Mouse (Mus musculus): ENCODE data around the gene Pitpnm2. TPM values are rescaled to one million over a fixed set of nuclear protein-coding genes. Genes with fewer than 3 reads are reported as not detected.

The Pitpnm2 gene
- polyA plus RNA-seq, 1 experiment from 2014 or later: 6.2 TPM

DNA sequence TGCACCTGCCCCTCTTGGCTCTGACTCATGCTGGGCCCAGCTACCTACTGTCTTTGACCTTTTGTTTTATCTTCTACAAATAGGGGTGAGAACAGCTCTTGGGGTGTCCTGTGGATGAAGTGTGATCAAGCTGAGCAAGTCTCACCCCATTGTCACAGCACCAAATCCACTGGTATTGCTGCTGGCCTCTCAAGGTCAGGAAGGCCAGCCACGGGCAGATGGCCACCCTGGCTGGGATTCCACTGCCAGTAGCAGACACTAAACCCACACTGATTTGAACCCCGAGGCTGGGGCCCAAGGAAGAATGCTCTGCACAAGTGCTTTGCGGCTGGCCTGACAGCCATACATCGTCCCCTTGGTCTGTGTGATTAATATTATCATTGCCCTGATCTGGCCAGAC lies 91.3 kb downstream of the Pitpnm2 start:
- Histone ChIP-seq H3K27me3 (replicated peaks; ENCODE audit: control insufficient read depth, insufficient read depth, low read length) (no peaks in the 10 kb centered on the region), H3K27ac (ENCODE audit: low read depth) (no peak overlapping the region), H3K9me3 (ENCODE audit: control insufficient read depth, low read length) (no peaks in the 10 kb centered on the region), H3K4me2 (ENCODE audit: low read length) (no peak overlapping the region), H3K36me3 (ENCODE audit: control insufficient read depth, insufficient read depth, low read length) (no peaks in the 10 kb centered on the region), H3K4me3 (ENCODE audit: low read depth, low read length) (no peak overlapping the region), H3K9ac (ENCODE audit: low read length) (no peak overlapping the region), H3K4me1 (replicated peaks; ENCODE audit: control insufficient read depth, insufficient read depth, low read length) (peaks cover 22% of the 10 kb centered on the region)
- WGBS: 59% methylated on average over 4 of the region's 4 CpGs
- DNase-seq (ENCODE audit: low spot score) (no peak), ATAC-seq (replicated peaks; ENCODE audit: low FRiP score, low TSS enrichment, low read depth) (no peak)

DNA sequence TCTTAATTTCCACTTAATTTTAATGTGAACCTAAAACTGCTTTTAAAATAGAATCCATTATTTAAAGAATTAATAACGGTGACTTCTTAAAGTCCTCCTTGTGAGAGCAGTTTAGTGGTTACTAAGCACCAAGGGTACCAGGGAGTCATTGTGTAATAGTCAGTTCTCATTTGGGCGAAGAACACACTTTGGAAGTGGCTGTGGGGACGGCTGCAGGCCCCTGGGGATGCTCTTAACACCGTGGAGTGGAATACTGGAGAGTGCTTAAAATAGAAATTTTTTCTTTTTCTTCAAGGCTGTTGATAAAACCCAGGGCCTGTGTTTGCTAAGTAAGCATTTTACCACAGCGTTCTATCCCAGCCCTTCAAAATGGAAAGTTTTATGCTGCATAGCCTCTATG lies 93.6 kb downstream of the Pitpnm2 start:
- H3K9me3 ChIP-seq (ENCODE audit: control insufficient read depth, low read length): no peaks in the 10 kb centered on the region
- DNase-seq (ENCODE audit: low spot score): no peak
- ATAC-seq (replicated peaks; ENCODE audit: low FRiP score, low TSS enrichment, low read depth): no peak
- H3K36me3 ChIP-seq (ENCODE audit: control insufficient read depth, insufficient read depth, low read length): no peaks in the 10 kb centered on the region
- H3K4me1 ChIP-seq (replicated peaks; ENCODE audit: control insufficient read depth, insufficient read depth, low read length): peaks cover 11% of the 10 kb centered on the region
- no peak overlapping the region for H3K27ac ChIP-seq (ENCODE audit: low read depth)
- no peaks in the 10 kb centered on the region for H3K27me3 ChIP-seq (replicated peaks; ENCODE audit: control insufficient read depth, insufficient read depth, low read length)
- 69% methylated on average over 5 of the region's 5 CpGs for WGBS
- no peak overlapping the region for H3K4me2 ChIP-seq (ENCODE audit: low read length)
- H3K9ac ChIP-seq (ENCODE audit: low read length): no peak overlapping the region
- no peak overlapping the region for H3K4me3 ChIP-seq (ENCODE audit: low read depth, low read length)

DNA sequence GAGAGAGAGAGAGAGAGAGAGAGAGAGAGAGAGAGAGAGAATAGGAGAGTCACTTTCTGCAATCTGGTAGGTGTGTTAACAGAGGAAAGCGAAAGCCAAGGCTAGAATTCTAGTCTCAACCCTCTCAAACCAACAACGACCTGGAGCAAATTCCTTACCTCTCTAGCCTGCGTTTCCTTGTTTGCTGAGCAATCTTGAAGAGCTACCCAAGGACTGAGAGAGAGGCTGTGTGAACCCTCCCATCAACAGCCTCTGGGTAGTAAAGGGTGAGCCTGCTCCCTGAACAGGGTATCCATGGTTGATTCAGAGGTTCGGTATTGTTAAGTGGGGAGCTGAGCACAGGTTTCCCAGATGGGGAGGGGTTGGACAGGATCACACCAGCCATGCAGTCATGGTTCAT lies 96.8 kb downstream of the Pitpnm2 start:
- Histone ChIP-seq H3K4me2 (ENCODE audit: low read length) (no peak overlapping the region), H3K27me3 (replicated peaks; ENCODE audit: control insufficient read depth, insufficient read depth, low read length) (no peaks in the 10 kb centered on the region), H3K9ac (ENCODE audit: low read length) (no peak overlapping the region), H3K4me1 (replicated peaks; ENCODE audit: control insufficient read depth, insufficient read depth, low read length) (no peaks in the 10 kb centered on the region), H3K27ac (ENCODE audit: low read depth) (no peak overlapping the region), H3K4me3 (ENCODE audit: low read depth, low read length) (no peak overlapping the region), H3K36me3 (ENCODE audit: control insufficient read depth, insufficient read depth, low read length) (no peaks in the 10 kb centered on the region), H3K9me3 (ENCODE audit: control insufficient read depth, low read length) (no peaks in the 10 kb centered on the region)
- ATAC-seq (replicated peaks; ENCODE audit: low FRiP score, low TSS enrichment, low read depth) (no peak), DNase-seq (ENCODE audit: low spot score) (no peak)
- WGBS: 74% methylated on average over 4 of the region's 4 CpGs

DNA sequence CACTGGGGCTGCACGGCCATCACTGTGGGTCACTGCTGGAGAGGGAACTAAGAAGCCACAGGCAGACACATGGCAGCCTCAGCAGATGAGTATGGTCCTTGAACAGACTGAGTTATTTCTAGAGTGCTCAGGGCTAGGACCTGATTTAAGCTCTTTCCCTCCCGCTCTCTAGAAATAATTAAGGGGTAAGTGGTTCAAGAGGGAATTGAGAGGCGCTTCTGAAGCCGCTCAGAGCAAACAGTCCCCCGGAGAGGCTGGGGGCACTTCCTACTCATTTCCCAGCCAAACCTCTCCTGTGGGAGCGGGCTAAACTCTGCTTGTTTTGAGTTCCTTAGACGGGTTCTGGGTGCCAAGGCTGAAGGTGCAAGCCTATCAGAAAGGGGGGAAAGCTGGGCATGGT lies 98.7 kb downstream of the Pitpnm2 start:
- Histone ChIP-seq H3K4me2 (ENCODE audit: low read length) (no peak overlapping the region), H3K4me3 (ENCODE audit: low read depth, low read length) (no peak overlapping the region), H3K27me3 (replicated peaks; ENCODE audit: control insufficient read depth, insufficient read depth, low read length) (no peaks in the 10 kb centered on the region), H3K27ac (ENCODE audit: low read depth) (no peak overlapping the region), H3K9me3 (ENCODE audit: control insufficient read depth, low read length) (no peaks in the 10 kb centered on the region), H3K4me1 (replicated peaks; ENCODE audit: control insufficient read depth, insufficient read depth, low read length) (no peaks in the 10 kb centered on the region), H3K36me3 (ENCODE audit: control insufficient read depth, insufficient read depth, low read length) (no peaks in the 10 kb centered on the region), H3K9ac (ENCODE audit: low read length) (no peak overlapping the region)
- ATAC-seq (replicated peaks; ENCODE audit: low FRiP score, low TSS enrichment, low read depth): no peak
- no peak for DNase-seq (ENCODE audit: low spot score)
- WGBS: 83% methylated on average over 7 of the region's 7 CpGs

DNA sequence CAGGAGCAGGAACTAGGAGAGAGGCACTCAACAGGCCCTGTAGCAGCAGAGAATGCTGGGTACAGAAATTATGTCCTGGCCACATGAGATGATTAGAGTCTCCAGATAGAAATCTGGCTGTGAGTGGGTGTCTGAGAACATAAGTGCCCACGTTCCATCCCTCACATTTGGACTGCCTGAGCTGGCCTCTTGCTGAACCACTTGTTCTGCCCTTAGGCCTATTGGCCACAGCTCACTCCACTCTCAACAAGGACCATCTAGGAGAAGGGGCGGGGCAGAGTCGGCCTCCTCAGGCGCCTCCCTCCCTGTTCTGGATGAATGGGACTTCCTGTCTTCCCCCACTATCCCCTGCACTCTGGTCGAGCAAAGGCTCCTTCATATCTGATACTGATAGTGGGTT lies 100.5 kb downstream of the Pitpnm2 start:
- 66% methylated on average over 5 of the region's 5 CpGs for WGBS
- ATAC-seq (replicated peaks; ENCODE audit: low FRiP score, low TSS enrichment, low read depth) (no peak), DNase-seq (ENCODE audit: low spot score) (no peak)
- H3K9me3 ChIP-seq (ENCODE audit: control insufficient read depth, low read length): no peaks in the 10 kb centered on the region
- H3K4me3 ChIP-seq (ENCODE audit: low read depth, low read length): no peak overlapping the region
- H3K4me2 ChIP-seq (ENCODE audit: low read length): no peak overlapping the region
- no peak overlapping the region for H3K9ac ChIP-seq (ENCODE audit: low read length)
- no peaks in the 10 kb centered on the region for H3K27me3 ChIP-seq (replicated peaks; ENCODE audit: control insufficient read depth, insufficient read depth, low read length)
- H3K36me3 ChIP-seq (ENCODE audit: control insufficient read depth, insufficient read depth, low read length): no peaks in the 10 kb centered on the region
- H3K27ac ChIP-seq (ENCODE audit: low read depth): no peak overlapping the region
- H3K4me1 ChIP-seq (replicated peaks; ENCODE audit: control insufficient read depth, insufficient read depth, low read length): no peaks in the 10 kb centered on the region

DNA sequence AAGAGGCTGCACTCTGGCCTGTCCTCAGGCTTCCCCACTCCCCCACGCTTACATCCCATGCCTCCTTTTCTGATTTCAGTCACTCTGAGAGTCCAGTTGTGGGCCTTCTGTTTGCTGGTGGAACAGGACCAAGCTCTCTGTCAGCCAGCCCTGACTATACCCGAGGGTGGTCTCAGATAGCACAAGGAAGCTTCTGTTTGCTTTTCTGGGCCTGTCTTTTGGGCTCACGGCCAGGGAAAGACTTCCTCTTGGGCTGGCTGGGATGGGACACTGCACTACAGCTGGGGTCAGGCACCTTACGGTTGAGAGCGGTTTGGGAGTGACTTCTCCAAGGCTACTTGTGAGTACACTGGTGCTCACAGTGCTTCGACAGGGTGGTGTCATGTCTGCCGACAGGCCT lies 111.5 kb downstream of the Pitpnm2 start:
- WGBS: 67% methylated on average over 7 of the region's 7 CpGs
- DNase-seq (ENCODE audit: low spot score) (no peak), ATAC-seq (replicated peaks; ENCODE audit: low FRiP score, low TSS enrichment, low read depth) (no peak)
- Histone ChIP-seq H3K4me2 (ENCODE audit: low read length) (no peak overlapping the region), H3K27me3 (replicated peaks; ENCODE audit: control insufficient read depth, insufficient read depth, low read length) (no peaks in the 10 kb centered on the region), H3K36me3 (ENCODE audit: control insufficient read depth, insufficient read depth, low read length) (peaks cover 20% of the 10 kb centered on the region), H3K9me3 (ENCODE audit: control insufficient read depth, low read length) (no peaks in the 10 kb centered on the region), H3K4me1 (replicated peaks; ENCODE audit: control insufficient read depth, insufficient read depth, low read length) (no peaks in the 10 kb centered on the region), H3K27ac (ENCODE audit: low read depth) (no peak overlapping the region), H3K9ac (ENCODE audit: low read length) (no peak overlapping the region), H3K4me3 (ENCODE audit: low read depth, low read length) (no peak overlapping the region)

DNA sequence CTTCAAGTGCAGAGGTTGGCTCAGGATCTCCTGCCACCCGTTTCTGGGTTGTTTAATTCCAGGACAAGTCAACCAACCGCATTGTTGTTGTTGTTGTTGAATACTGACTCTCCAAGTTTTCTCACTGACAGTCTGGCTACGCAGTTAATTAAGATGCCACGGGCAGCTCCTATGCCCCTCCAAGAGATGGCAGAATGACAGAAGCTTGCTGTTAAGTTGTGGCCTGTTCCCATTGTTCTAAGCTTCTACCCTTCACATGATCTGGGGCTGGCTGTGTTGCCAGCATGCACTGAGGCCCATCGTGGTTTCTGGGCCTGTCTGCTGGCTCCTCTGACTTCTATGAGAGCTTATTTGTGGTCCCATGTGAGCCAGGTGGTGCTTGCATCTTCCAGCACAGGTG lies 115.3 kb downstream of the Pitpnm2 start:
- Histone ChIP-seq H3K4me1 (replicated peaks; ENCODE audit: control insufficient read depth, insufficient read depth, low read length) (no peaks in the 10 kb centered on the region), H3K36me3 (ENCODE audit: control insufficient read depth, insufficient read depth, low read length) (peaks cover 18% of the 10 kb centered on the region; the same call in 1 of the 2 replicates), H3K4me3 (ENCODE audit: low read depth, low read length) (no peak overlapping the region), H3K9ac (ENCODE audit: low read length) (no peak overlapping the region), H3K27me3 (replicated peaks; ENCODE audit: control insufficient read depth, insufficient read depth, low read length) (no peaks in the 10 kb centered on the region), H3K9me3 (ENCODE audit: control insufficient read depth, low read length) (no peaks in the 10 kb centered on the region), H3K4me2 (ENCODE audit: low read length) (no peak overlapping the region), H3K27ac (ENCODE audit: low read depth) (no peak overlapping the region)
- no peak for ATAC-seq (replicated peaks; ENCODE audit: low FRiP score, low TSS enrichment, low read depth)
- DNase-seq (ENCODE audit: low spot score): no peak
- 86% methylated on average over 5 of the region's 5 CpGs for WGBS

DNA sequence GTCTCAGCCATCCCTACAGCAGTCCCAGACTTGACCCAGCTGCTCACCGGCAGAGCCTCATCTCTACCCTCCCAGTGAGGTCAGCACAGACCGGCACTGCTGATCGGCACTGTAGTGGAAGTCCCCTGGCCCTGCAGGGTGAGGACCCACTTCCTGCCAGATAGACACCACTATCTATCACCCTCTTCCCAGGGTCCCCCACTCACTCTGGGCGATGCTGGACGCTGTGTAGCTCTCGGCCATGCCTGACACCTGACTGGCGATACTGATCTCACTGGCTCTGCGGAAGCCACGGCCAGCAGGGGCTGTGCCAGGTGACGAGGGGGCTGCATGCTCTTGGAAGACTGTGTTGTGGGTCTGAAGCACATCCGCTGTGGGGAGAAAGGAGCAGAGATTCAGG lies 124.5 kb downstream of the Pitpnm2 start:
- DNase-seq (ENCODE audit: low spot score) (no peak), ATAC-seq (replicated peaks; ENCODE audit: low FRiP score, low TSS enrichment, low read depth) (no peak)
- H3K27ac ChIP-seq (ENCODE audit: low read depth): no peak overlapping the region
- no peaks in the 10 kb centered on the region for H3K9me3 ChIP-seq (ENCODE audit: control insufficient read depth, low read length)
- no peak overlapping the region for H3K4me2 ChIP-seq (ENCODE audit: low read length)
- H3K9ac ChIP-seq (ENCODE audit: low read length): no peak overlapping the region
- H3K36me3 ChIP-seq (ENCODE audit: control insufficient read depth, insufficient read depth, low read length): peaks cover 50% of the 10 kb centered on the region
- H3K4me3 ChIP-seq (ENCODE audit: low read depth, low read length): no peak overlapping the region
- WGBS: 90% methylated on average over 11 of the region's 11 CpGs
- H3K27me3 ChIP-seq (replicated peaks; ENCODE audit: control insufficient read depth, insufficient read depth, low read length): no peaks in the 10 kb centered on the region
- no peaks in the 10 kb centered on the region for H3K4me1 ChIP-seq (replicated peaks; ENCODE audit: control insufficient read depth, insufficient read depth, low read length)

DNA sequence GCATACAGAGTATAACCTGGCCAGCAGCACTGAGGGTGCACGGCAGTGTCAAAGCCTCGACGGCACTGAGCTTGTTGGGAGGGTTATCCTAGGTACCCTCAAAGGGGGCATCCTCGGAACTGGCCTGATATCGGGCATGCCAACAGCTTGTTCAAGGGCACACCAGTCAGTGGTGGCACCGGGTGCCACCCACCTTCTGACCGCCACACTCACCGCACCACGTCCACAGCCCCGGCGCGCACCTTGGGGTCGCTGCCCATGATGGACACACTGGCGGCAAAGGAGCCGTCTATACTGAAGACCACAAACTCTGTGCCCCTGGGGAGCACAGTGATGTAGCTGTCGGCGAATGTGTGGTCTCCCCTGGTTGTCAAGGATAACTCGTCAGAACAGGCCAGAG lies 127.2 kb downstream of the Pitpnm2 start:
- no peak overlapping the region for H3K27ac ChIP-seq (ENCODE audit: low read depth)
- no peak overlapping the region for H3K4me2 ChIP-seq (ENCODE audit: low read length)
- no peak for DNase-seq (ENCODE audit: low spot score)
- H3K4me3 ChIP-seq (ENCODE audit: low read depth, low read length): no peak overlapping the region
- H3K4me1 ChIP-seq (replicated peaks; ENCODE audit: control insufficient read depth, insufficient read depth, low read length): no peaks in the 10 kb centered on the region; the same call in 1 of the 2 replicates
- H3K9ac ChIP-seq (ENCODE audit: low read length): no peak overlapping the region
- 86% methylated on average over 18 of the region's 18 CpGs for WGBS
- H3K9me3 ChIP-seq (ENCODE audit: control insufficient read depth, low read length): no peaks in the 10 kb centered on the region
- H3K36me3 ChIP-seq (ENCODE audit: control insufficient read depth, insufficient read depth, low read length): peaks cover 55% of the 10 kb centered on the region
- H3K27me3 ChIP-seq (replicated peaks; ENCODE audit: control insufficient read depth, insufficient read depth, low read length): no peaks in the 10 kb centered on the region
- no peak for ATAC-seq (replicated peaks; ENCODE audit: low FRiP score, low TSS enrichment, low read depth)

All from intestine, embryonic 14.5 days (tissue).